ENCODE assay signal across 17 mouse cellular contexts in genomic region chr13:94011996-94012575, GRCm38 (mm10). TPM values are rescaled to one million over a fixed set of nuclear protein-coding genes. Genes with fewer than 3 reads are reported as not detected.
A peak's percentile ranks its signal among the peaks of the same experiment; 100 is the strongest.
DNase-seq lines count a peak whose midpoint lies in the region; ATAC-seq lines count a peak whose summit lies in the region.
"Had no signal": no experiment of that assay in that cellular context is flagged by ENCODE, and none has a peak within 500 bp of the region (broad histone marks: within the 10 kb centered on the region; RNA-seq: fewer than 3 reads in every experiment).

No protein-coding gene starts in this region.

- no peaks in the 10 kb centered on the region for H3K4me1 ChIP-seq in heart, embryonic 12.5 days (replicated peaks)
- H3K4me1 ChIP-seq: liver, embryonic 12.5 days; midbrain, embryonic 15.5 days had no signal

- peak; percentile 46 for DNase-seq in heart, adult 8-10 months (ENCODE audit: low spot score)
- DNase-seq in urinary bladder, postnatal 14 days (ENCODE audit: low spot score) = peak; percentile 21
- DNase-seq in urinary bladder, postnatal 25 days (ENCODE audit: low spot score) = no peak
- peak; percentile 35 to 75 for DNase-seq in gastrocnemius, postnatal 4 days (ENCODE audit: low spot score in 2 of 2)
- DNase-seq in frontal cortex, adult 2 months (ENCODE audit: extremely low spot score in 1 of 2, low spot score in 1 of 2) = no peak
- no peak for DNase-seq in ovary, postnatal 14 days (ENCODE audit: low spot score)
- DNase-seq: adrenal gland, postnatal 14 days; cerebellum, adult 2 months; kidney, adult 2 months; kidney, postnatal 36 days; right cerebral cortex, adult 18-20 months; spleen, adult 18-20 months had no signal

- ATAC-seq in heart, embryonic 12.5 days (ENCODE audit: insufficient number of reproducible peaks, low FRiP score) = no peak
- ATAC-seq: activated CD4-positive, CD25-positive, alpha-beta regulatory T cell, adult 4 months; liver, embryonic 12.5 days; midbrain, embryonic 15.5 days; Patski had no signal

- no peak overlapping the region for H3K27ac ChIP-seq in heart, embryonic 12.5 days (ENCODE audit: poor library complexity, severe bottlenecking)
- H3K27ac ChIP-seq: liver, embryonic 12.5 days; midbrain, embryonic 15.5 days had no signal

- no peak overlapping the region for H3K4me2 ChIP-seq in heart, embryonic 12.5 days
- H3K4me2 ChIP-seq: liver, embryonic 12.5 days; midbrain, embryonic 15.5 days had no signal

- H3K4me3 ChIP-seq in heart, embryonic 12.5 days = no peak overlapping the region
- H3K4me3 ChIP-seq: liver, embryonic 12.5 days; midbrain, embryonic 15.5 days had no signal

- no peaks in the 10 kb centered on the region for H3K36me3 ChIP-seq in heart, embryonic 12.5 days
- H3K36me3 ChIP-seq: liver, embryonic 12.5 days; midbrain, embryonic 15.5 days had no signal

- no peaks in the 10 kb centered on the region for H3K9me3 ChIP-seq in heart, embryonic 12.5 days (replicated peaks)
- H3K9me3 ChIP-seq: liver, embryonic 12.5 days; midbrain, embryonic 15.5 days had no signal

- no peaks in the 10 kb centered on the region for H3K27me3 ChIP-seq in heart, embryonic 12.5 days (replicated peaks)
- H3K27me3 ChIP-seq: liver, embryonic 12.5 days; midbrain, embryonic 15.5 days; Patski had no signal

- no peak overlapping the region for H3K9ac ChIP-seq in heart, embryonic 12.5 days
- H3K9ac ChIP-seq: liver, embryonic 12.5 days; midbrain, embryonic 15.5 days had no signal

- 78% methylated on average over 4 of the region's 4 CpGs for WGBS in heart, embryonic 12.5 days

RNA-seq across cellular contexts. Expression of gene Lhfpl2, which starts 45.5 kb away (rescaled TPM):
- 1 to 10 TPM; 1.9 to 4.1 (median 2.9) TPM for total RNA-seq in heart, adult 8-10 months (2022)
- 22.3 and 24.4 TPM in 2 replicates for polyA plus RNA-seq in heart, embryonic 12.5 days (2016; fragmentation: Nextera tagmentation; extraction: Ambion mirVana)
- total RNA-seq in gastrocnemius, postnatal 4 days (2021) = 10 to 100 TPM; 80.6 to 93.8 TPM
- polyA plus RNA-seq in frontal cortex, adult 2 months (2012; rRNA removed) = 15.1 and 17.1 TPM in 2 replicates
- polyA plus RNA-seq: activated CD4-positive, CD25-positive, alpha-beta regulatory T cell, adult 4 months had no signal

Comparison
In these comparisons a context has a peak if more than half of its experiments do, and no peak if none do; other contexts are left out.
1. DNase-seq: peak in heart, adult 8-10 months (single experiment), urinary bladder, postnatal 14 days (single experiment) and gastrocnemius, postnatal 4 days (2 of 2); none in urinary bladder, postnatal 25 days (single experiment), frontal cortex, adult 2 months (0 of 2) and ovary, postnatal 14 days (single experiment).
2. RNA of gene Lhfpl2, which starts 45.5 kb away (total RNA-seq): 80.6 to 93.8 TPM in gastrocnemius, postnatal 4 days; 1.9 to 4.1 TPM in heart, adult 8-10 months; every median in the first group is over 10 times any median in the second.